Mouse (Mus musculus) spleen, adult 2 months (tissue): ENCODE data around the gene Cntnap2.

ENCODE experiments used
- CTCF ChIP-seq: fragments of 200-500 bp; IDR thresholded peaks from 2 replicates; pipeline ENCODE4 v1.5.1; 2011; ENCODE audit warnings: mild to moderate bottlenecking, inconsistent platforms; ENCODE audit not compliant: insufficient read depth, insufficient read length, insufficient replicate concordance; ENCODE audit errors: extremely low read depth
- POLR2A ChIP-seq: fragments of 200-500 bp; IDR thresholded peaks from 2 replicates; pipeline ENCODE4 v1.6.1; 2011; ENCODE audit warnings: low read depth, low read length, inconsistent platforms

- TF ChIP-seq CTCF: no peak
- no peak for TF ChIP-seq POLR2A
Measured at GRCm38 (mm10) chr6:47323886-47324285, 2264.7 kb downstream of the Cntnap2 start.
